Mouse (Mus musculus) retina, postnatal 7 days (tissue): Measurements from ENCODE around the gene Gm17124.
"Not testable (repeated sequence)": the region's sequence is repeated elsewhere in the genome, so short reads cannot be mapped to it uniquely, and the experiment has no call there.

Experiments used
- DNase-seq: peaks from one replicate; pipeline ENCODE4 v3.0.0-alpha.2; 2012; ENCODE audit warnings: low read depth, low spot score

Gene Gm17124

DNA sequence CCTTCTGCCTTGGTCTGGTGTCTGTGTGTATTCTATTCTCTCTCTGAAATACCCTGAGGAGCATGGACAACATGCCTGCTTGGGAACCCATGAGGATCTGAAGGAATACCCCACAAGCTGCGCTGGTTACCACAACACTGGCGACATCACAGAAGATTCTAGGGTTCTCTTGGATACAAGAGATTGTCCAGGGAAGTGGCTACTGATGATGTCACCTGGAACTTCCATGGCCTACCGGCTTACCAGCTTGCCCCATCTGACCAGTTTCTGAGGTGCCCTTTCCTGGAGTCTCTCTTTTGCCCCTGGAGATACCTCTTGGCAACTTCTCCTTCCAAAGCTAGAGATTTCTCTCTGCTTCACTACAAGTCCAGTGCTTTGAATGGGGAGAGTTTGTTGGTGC, at the start of gene Gm17124:
Gm17124 (minus strand) TSS at position 101 of the 400 bp plus-strand sequence.
- DNase-seq: not testable (repeated sequence)

DNA sequence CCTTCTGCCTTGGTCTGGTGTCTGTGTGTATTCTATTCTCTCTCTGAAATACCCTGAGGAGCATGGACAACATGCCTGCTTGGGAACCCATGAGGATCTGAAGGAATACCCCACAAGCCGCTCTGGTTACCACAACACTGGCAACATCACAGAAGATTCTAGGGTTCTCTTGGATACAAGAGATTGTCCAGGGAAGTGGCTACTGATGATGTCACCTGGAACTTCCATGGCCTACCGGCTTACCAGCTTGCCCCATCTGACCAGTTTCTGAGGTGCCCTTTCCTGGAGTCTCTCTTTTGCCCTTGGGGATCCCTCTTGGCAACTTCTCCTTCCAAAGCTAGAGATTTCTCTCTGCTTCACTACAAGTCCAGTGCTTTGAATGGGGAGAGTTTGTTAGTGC, 42.1 kb upstream of the Gm17124 start, which contains the start of gene Gm3633:
Gm3633 (minus strand) TSS at position 101 of the 400 bp plus-strand sequence.
- DNase-seq: not testable (repeated sequence)
